Mouse (Mus musculus) CH12.LX (cell line): ENCODE results near the gene Zbtb4. TPM values are rescaled to one million over a fixed set of nuclear protein-coding genes. Genes with fewer than 3 reads are reported as not detected.
A peak's percentile ranks its signal among the peaks of the same experiment; 100 is the strongest.

ENCODE experiments used
- DNase-seq: peaks from one replicate; pipeline ENCODE4 v3.0.0-alpha.2; 2013; ENCODE audit errors: extremely low read depth
- H3K27ac ChIP-seq: 2 replicates; pipeline ENCODE4 v1.5.1; 2012; ENCODE audit warnings: low read depth, mild to moderate bottlenecking, control low read depth, moderate library complexity; ENCODE audit not compliant: insufficient read depth
- H3K27me3 ChIP-seq: replicated peaks from 2 replicates; pipeline ENCODE3; 2012; ENCODE audit warnings: inconsistent platforms
- H3K36me3 ChIP-seq, 2 experiments: replicated peaks in 1 of 2; 2 replicates each; pipeline versions ENCODE3 to v1.6.1; 2012; ENCODE audit warnings: inconsistent platforms in 1 of 2, low read length in 1 of 2, mild to moderate bottlenecking in 1 of 2, mixed read lengths in 1 of 2, moderate library complexity in 1 of 2; ENCODE audit not compliant: control insufficient read depth in 1 of 2, insufficient read depth in 1 of 2
- H3K4me1 ChIP-seq, 2 experiments: 2 replicates each; pipeline ENCODE4 v1.6.1; 2012; ENCODE audit warnings: inconsistent platforms in 1 of 2, moderate library complexity in 1 of 2; ENCODE audit not compliant: insufficient read depth in 2 of 2, control insufficient read depth in 1 of 2
- H3K4me2 ChIP-seq: 2 replicates; pipeline ENCODE4 v1.6.1; 2012; ENCODE audit warnings: low read depth, mild to moderate bottlenecking, control low read depth; ENCODE audit not compliant: poor library complexity, insufficient read depth, severe bottlenecking
- H3K4me3 ChIP-seq, 3 experiments: fragments of 150-350 bp in 1 of 3; sonication (generic) in 1 of 3; replicated peaks in 1 of 3; 2 replicates each; pipeline versions ENCODE3 to v1.5.1; 2011 to 2012; ENCODE audit warnings: low read depth in 2 of 3, low read length in 2 of 3, mild to moderate bottlenecking in 2 of 3, moderate library complexity in 2 of 3, control low read depth in 1 of 3, improper control_type of control experiment in 1 of 3, inconsistent platforms in 1 of 3, mixed read lengths in 1 of 3; ENCODE audit not compliant: poor library complexity in 1 of 3
- H3K79me2 ChIP-seq: replicated peaks from 2 replicates; pipeline ENCODE4 v1.6.1; 2012; ENCODE audit warnings: mild to moderate bottlenecking, moderate library complexity; ENCODE audit not compliant: control insufficient read depth, poor library complexity, insufficient read depth, severe bottlenecking; ENCODE audit errors: extremely low read depth
- H3K9ac ChIP-seq: 2 replicates; pipeline ENCODE4 v1.6.1; 2012; ENCODE audit warnings: low read depth, mild to moderate bottlenecking, control low read depth, moderate library complexity; ENCODE audit not compliant: insufficient read depth
- H3K9me3 ChIP-seq: replicated peaks from 2 replicates; pipeline ENCODE3; 2012; ENCODE audit warnings: low read length, inconsistent platforms, mixed read lengths
- CHD1 ChIP-seq: IDR thresholded peaks from 2 replicates; pipeline ENCODE4 v1.6.1; 2012; ENCODE audit warnings: low read depth, low read length, improper control_type of control experiment, inconsistent platforms
- CHD2 ChIP-seq: IDR thresholded peaks from 2 replicates; pipeline ENCODE4 v1.6.1; 2011; ENCODE audit warnings: low read length, improper control_type of control experiment
- CTCF ChIP-seq, 2 experiments: IDR thresholded peaks in 1 of 2; conservative IDR thresholded peaks in 1 of 2; 2 replicates each; pipeline ENCODE4 v1.5.1; 2011 to 2012; ENCODE audit warnings: low read depth in 2 of 2, low read length in 2 of 2, improper control_type of control experiment in 1 of 2, inconsistent platforms in 1 of 2, mild to moderate bottlenecking in 1 of 2, moderate library complexity in 1 of 2
- E2F4 ChIP-seq: IDR thresholded peaks from 2 replicates; pipeline ENCODE4 v1.6.1; 2011; ENCODE audit warnings: low read depth, low read length, improper control_type of control experiment; ENCODE audit not compliant: insufficient replicate concordance
- HCFC1 ChIP-seq: IDR thresholded peaks from 2 replicates; pipeline ENCODE4 v1.6.1; 2012; ENCODE audit warnings: low read depth, mild to moderate bottlenecking, inconsistent platforms, low read length, improper control_type of control experiment
- IRF4 ChIP-seq: IDR thresholded peaks from 2 replicates; pipeline ENCODE4 v1.6.1; 2014; ENCODE audit warnings: low read depth, mild to moderate bottlenecking, inconsistent platforms, low read length, improper control_type of control experiment
- JUN ChIP-seq: IDR thresholded peaks from 2 replicates; pipeline ENCODE4 v1.6.1; 2011; ENCODE audit warnings: low read depth, mild to moderate bottlenecking, low read length, improper control_type of control experiment, moderate library complexity; ENCODE audit not compliant: insufficient read depth
- JUND ChIP-seq: conservative IDR thresholded peaks from 2 replicates; pipeline ENCODE4 v1.6.1; 2011; ENCODE audit warnings: low read depth, low read length, improper control_type of control experiment
- MAFK ChIP-seq: IDR thresholded peaks from 2 replicates; pipeline ENCODE4 v1.6.1; 2011; ENCODE audit warnings: low read length, improper control_type of control experiment; ENCODE audit not compliant: insufficient replicate concordance
- MAX ChIP-seq: IDR thresholded peaks from 2 replicates; pipeline ENCODE4 v1.6.1; 2011; ENCODE audit warnings: low read length, improper control_type of control experiment
- MYC ChIP-seq: IDR thresholded peaks from 2 replicates; pipeline ENCODE4 v1.6.1; 2011; ENCODE audit warnings: low read depth, mild to moderate bottlenecking, improper control_type of control experiment, low read length
- NRF1 ChIP-seq: IDR thresholded peaks from 2 replicates; pipeline ENCODE4 v1.6.1; 2014; ENCODE audit warnings: low read depth, mild to moderate bottlenecking, inconsistent platforms, low read length, improper control_type of control experiment, moderate library complexity
- PAX5 ChIP-seq: IDR thresholded peaks from 2 replicates; pipeline ENCODE4 v1.6.1; 2012; ENCODE audit warnings: low read length, inconsistent platforms, mixed read lengths
- POLR2A ChIP-seq: IDR thresholded peaks from 2 replicates; pipeline ENCODE4 v1.6.1; 2011; ENCODE audit warnings: low read depth, mild to moderate bottlenecking, improper control_type of control experiment, low read length
- POLR2AphosphoS2 ChIP-seq: IDR thresholded peaks from 2 replicates; pipeline ENCODE4 v1.6.1; 2011; ENCODE audit warnings: low read depth, low read length, improper control_type of control experiment
- RAD21 ChIP-seq: IDR thresholded peaks from 2 replicates; pipeline ENCODE4 v1.6.1; 2011; ENCODE audit warnings: low read depth, mild to moderate bottlenecking, low read length, improper control_type of control experiment, moderate library complexity
- RCOR1 ChIP-seq: conservative IDR thresholded peaks from 2 replicates; pipeline ENCODE4 v1.6.1; 2012; ENCODE audit warnings: low read depth, mild to moderate bottlenecking, inconsistent platforms, low read length, improper control_type of control experiment
- SIN3A ChIP-seq: IDR thresholded peaks from 2 replicates; pipeline ENCODE4 v1.6.1; 2012; ENCODE audit warnings: low read length, improper control_type of control experiment, inconsistent platforms
- SMC3 ChIP-seq: IDR thresholded peaks from 2 replicates; pipeline ENCODE4 v1.6.1; 2011; ENCODE audit warnings: low read depth, low read length, improper control_type of control experiment
- TBP ChIP-seq: conservative IDR thresholded peaks from 2 replicates; pipeline ENCODE4 v1.6.1; 2011; ENCODE audit warnings: low read depth, low read length, improper control_type of control experiment
- TCF12 ChIP-seq: IDR thresholded peaks from 2 replicates; pipeline ENCODE4 v1.6.1; 2014; ENCODE audit warnings: low read depth, mild to moderate bottlenecking, inconsistent platforms, low read length, improper control_type of control experiment
- USF1 ChIP-seq: IDR thresholded peaks from 2 replicates; pipeline ENCODE4 v1.6.1; 2014; ENCODE audit warnings: low read depth, mild to moderate bottlenecking, inconsistent platforms, low read length, improper control_type of control experiment
- ZC3H11A ChIP-seq: IDR thresholded peaks from 2 replicates; pipeline ENCODE4 v1.6.1; 2012; ENCODE audit warnings: low read depth, mild to moderate bottlenecking, inconsistent platforms, low read length, improper control_type of control experiment
- ZKSCAN1 ChIP-seq: IDR thresholded peaks from 2 replicates; pipeline ENCODE4 v1.6.1; 2012; ENCODE audit warnings: low read depth, inconsistent platforms, low read length, improper control_type of control experiment, borderline replicate concordance
- ZMIZ1 ChIP-seq: IDR thresholded peaks from 2 replicates; pipeline ENCODE4 v1.6.1; 2012; ENCODE audit warnings: low read depth, mild to moderate bottlenecking, inconsistent platforms, low read length, improper control_type of control experiment
- ZNF384 ChIP-seq: IDR thresholded peaks from 2 replicates; pipeline ENCODE4 v1.6.1; 2012; ENCODE audit warnings: low read depth, low read length, improper control_type of control experiment, inconsistent platforms
- dilution Hi-C: fragments of 300-500 bp; cut with MboI; formaldehyde crosslinking; loops from 2 replicates; pipeline ENCODE4 v1.14.3; 2020; ENCODE audit warnings: low sequenced_read_pairs; ENCODE audit not compliant: extremely low pct_unique_long_range_greater_than_20kb, extremely low pct_ligation_motif_present
- in situ Hi-C: fragments of 300-500 bp; cut with MboI; formaldehyde crosslinking; loops from 3 replicates; pipeline ENCODE4 v1.14.3; 2019; ENCODE audit warnings: low sequenced_read_pairs, low pct_ligation_motif_present, low pct_unique_long_range_greater_than_20kb, mixed read lengths
- polyA plus RNA-seq: library from polyadenylated mRNA; unstranded; fragments of >175 nt; gene quantifications from 2 replicates; pipeline ENCODE4 v1.2.1, GENCODE M21; 2012; ENCODE audit warnings: low read depth; ENCODE audit not compliant: insufficient read length
- total RNA-seq, 2 experiments: library from RNA; depleted of rRNA; stranded (reverse); fragments of 300-350 nt in 1 of 2; fragments of >200 nt in 1 of 2; gene quantifications; 2 replicates each; pipeline ENCODE4 v1.2.3; 2012 to 2014

Zbtb4 gene
- total and polyA plus RNA-seq, 3 experiments: 0.75 to 3.4 (median 2.3) TPM

DNA sequence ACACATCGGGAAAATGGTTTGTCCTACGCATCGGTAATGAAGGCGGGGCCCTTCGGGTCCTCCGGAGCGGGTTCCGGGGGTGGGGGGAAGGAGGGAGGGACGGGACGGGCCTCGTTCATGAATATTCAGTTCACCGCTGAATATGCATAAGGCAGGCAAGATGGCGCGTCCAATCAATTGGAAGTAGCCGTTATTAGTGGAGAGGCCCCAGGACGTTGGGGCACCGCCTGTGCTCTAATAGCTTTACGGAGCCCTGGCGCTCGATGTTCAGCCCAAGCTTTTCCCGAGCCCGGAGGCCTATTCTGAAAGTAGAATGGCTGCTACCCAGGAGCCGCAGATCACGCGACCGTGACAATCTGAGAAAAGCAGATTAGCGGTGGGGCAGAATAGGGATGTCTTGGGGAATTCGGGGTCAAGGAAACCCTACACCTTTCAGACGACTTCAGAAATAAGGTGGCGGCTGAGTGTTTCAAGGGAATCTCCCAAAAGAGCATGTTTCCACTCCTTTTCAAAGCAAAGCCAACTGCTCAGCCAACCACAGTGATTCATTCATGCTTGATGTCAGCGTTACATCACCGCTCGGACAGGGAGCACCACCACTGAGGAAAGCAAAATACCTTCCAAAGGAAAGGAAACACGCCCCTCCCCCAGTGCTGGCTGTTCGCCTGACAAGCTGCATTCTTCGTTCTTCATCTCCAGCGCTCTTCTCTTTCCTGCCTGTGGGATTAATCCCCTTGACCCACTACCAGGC, 6.6 kb upstream of the Zbtb4 start (continued):
- no peak for TF ChIP-seq SMC3
- no peak for TF ChIP-seq CTCF (conservative IDR thresholded peaks at IDR 0.05 in 1 of 2, IDR thresholded peaks at IDR 0.05 in 1 of 2; ENCODE audit: low read depth in 2 of 2, low read length in 2 of 2)
- peak; percentile 89 for TF ChIP-seq MYC
- TF ChIP-seq, all 38 proteins: peak for 20

DNA sequence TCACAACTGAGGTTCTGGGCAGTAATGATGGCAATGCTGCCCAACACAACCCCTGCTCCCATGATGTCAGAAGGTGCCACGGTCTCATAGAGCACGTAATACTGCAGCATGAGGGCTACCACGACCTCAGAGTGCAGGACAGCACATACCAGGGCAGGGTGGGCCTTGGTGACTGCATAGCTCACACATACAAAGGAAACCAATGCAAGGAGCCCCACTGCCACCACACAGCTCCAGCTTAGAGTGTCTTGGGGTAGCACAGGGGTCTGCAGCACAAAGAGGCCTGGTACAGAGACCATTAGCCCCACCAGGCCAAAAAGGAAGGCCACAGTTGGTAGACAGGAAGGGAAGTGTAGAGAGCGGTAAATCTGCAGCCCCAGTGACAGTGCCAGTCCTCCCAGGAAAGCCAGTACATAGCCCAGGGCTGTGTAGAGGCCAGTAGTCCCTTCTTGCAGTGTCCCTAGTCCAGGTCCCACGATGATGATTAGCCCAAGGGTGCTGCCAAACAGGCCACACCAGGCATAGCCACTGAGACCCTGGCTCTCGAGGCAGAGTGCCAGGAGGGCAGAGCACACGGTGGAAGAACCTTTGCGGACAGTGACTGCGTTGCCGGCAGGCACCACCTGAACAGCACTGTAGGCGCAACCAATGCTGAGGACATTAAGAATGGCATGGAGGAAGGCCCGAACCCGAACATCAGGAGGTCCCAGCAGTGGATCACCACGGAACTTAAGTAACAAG, 5.4 kb upstream of the Zbtb4 start:
- in situ Hi-C loops: no loop called here
- H3K9ac ChIP-seq: peak overlapping the region; percentile 82; the same call in 1 of the 2 replicates
- dilution Hi-C loops: no loop called here
- peaks cover 13 to 31% of the 10 kb centered on the region in 2 experiments for H3K4me1 ChIP-seq
- H3K9me3 ChIP-seq: no peaks in the 10 kb centered on the region
- peaks cover 23% of the 10 kb centered on the region for H3K79me2 ChIP-seq
- H3K27me3 ChIP-seq: peaks cover 2% of the 10 kb centered on the region
- H3K4me3 ChIP-seq: peak overlapping the region in 1 of 3 experiments; percentile 37
- peaks cover 0 to 6% of the 10 kb centered on the region in 2 experiments for H3K36me3 ChIP-seq
- H3K4me2 ChIP-seq: peak overlapping the region; percentile 82; the same call in 1 of the 2 replicates
- TF ChIP-seq PAX5 (no peak), RAD21 (no peak), NRF1 (no peak), MAFK (no peak), E2F4 (no peak), ZKSCAN1 (no peak), JUND (no peak), USF1 (no peak), JUN (no peak), RCOR1 (no peak), TBP (no peak), POLR2AphosphoS2 (no peak)
- peak overlapping the region; percentile 44; the same call in 1 of the 2 replicates for H3K27ac ChIP-seq
- no peak for DNase-seq

DNA sequence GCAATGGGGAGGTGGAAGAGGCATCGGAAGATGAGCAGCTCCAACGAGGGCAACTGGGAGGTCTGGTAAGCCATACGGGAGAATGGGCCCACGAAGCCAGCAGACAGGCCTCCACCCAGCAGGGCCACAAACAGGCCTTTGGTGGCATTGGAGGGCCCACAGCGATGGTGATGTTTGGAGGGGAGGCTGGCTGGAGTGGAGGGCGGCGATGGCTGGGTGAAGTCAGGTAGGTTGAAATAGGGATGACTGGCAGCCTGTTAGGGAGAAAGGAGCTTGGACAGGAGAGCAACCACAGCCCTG, 4.9 kb upstream of the Zbtb4 start:
- no peak for DNase-seq
- dilution Hi-C loops: no loop called here

More for the DNA sequence above, 4.9 kb upstream of the Zbtb4 start:
- H3K27me3 ChIP-seq: peaks cover 4% of the 10 kb centered on the region
- H3K36me3 ChIP-seq: peaks cover 0 to 3% of the 10 kb centered on the region in 2 experiments
- TF ChIP-seq CHD2 (no peak), ZMIZ1 (no peak), IRF4 (no peak), HCFC1 (no peak), POLR2A (no peak), TBP (no peak), ZNF384 (no peak), CHD1 (no peak), SIN3A (no peak), TCF12 (no peak), ZC3H11A (no peak), SMC3 (no peak), MAX (no peak), ZKSCAN1 (no peak)
- in situ Hi-C loops: no loop called here
- H3K4me1 ChIP-seq: peaks cover 13 to 30% of the 10 kb centered on the region in 2 experiments
- H3K9ac ChIP-seq: no peak overlapping the region
- no peak overlapping the region for H3K4me2 ChIP-seq
- no peak overlapping the region for H3K4me3 ChIP-seq
- H3K9me3 ChIP-seq: no peaks in the 10 kb centered on the region
- peaks cover 18% of the 10 kb centered on the region for H3K79me2 ChIP-seq
- H3K27ac ChIP-seq: no peak overlapping the region
